Mouse (Mus musculus) midbrain, embryonic 16.5 days (tissue): ENCODE results near the gene Nos3. TPM values are rescaled to one million over a fixed set of nuclear protein-coding genes. Genes with fewer than 3 reads are reported as not detected.

Experiments
- ATAC-seq: fragments of 200-750 bp; cut with Nextera tagmentation; 2 replicates; pipeline ENCODE4 v1.8.0; 2017; ENCODE audit warnings: moderate TSS enrichment
- H3K27ac ChIP-seq: fragments of 300-500 bp; sonication (generic); 2 replicates; pipeline ENCODE4 v1.5.1; 2014; ENCODE audit warnings: mild to moderate bottlenecking, low read length, mixed read lengths
- H3K27me3 ChIP-seq: fragments of 300-500 bp; sonication (generic); 2 replicates; pipeline ENCODE4 v1.6.1; 2014; ENCODE audit warnings: low read depth, low read length, mixed read lengths; ENCODE audit not compliant: control insufficient read depth, insufficient read depth
- H3K36me3 ChIP-seq: fragments of 300-500 bp; sonication (generic); 2 replicates; pipeline ENCODE4 v1.6.1; 2014; ENCODE audit warnings: mild to moderate bottlenecking, low read length, moderate library complexity, mixed read lengths; ENCODE audit not compliant: control insufficient read depth, insufficient read depth
- H3K4me1 ChIP-seq: fragments of 300-500 bp; sonication (generic); 2 replicates; pipeline ENCODE4 v1.6.1; 2014; ENCODE audit warnings: mild to moderate bottlenecking, low read length, mixed read lengths; ENCODE audit not compliant: control insufficient read depth, insufficient read depth
- H3K4me2 ChIP-seq: fragments of 300-500 bp; sonication (generic); 2 replicates; pipeline ENCODE4 v1.6.1; 2014; ENCODE audit warnings: mild to moderate bottlenecking, low read length, mixed read lengths
- H3K4me3 ChIP-seq: fragments of 300-500 bp; sonication (generic); 2 replicates; pipeline ENCODE4 v1.5.1; 2014; ENCODE audit warnings: low read depth, mild to moderate bottlenecking, low read length, moderate library complexity, mixed read lengths
- H3K9ac ChIP-seq: fragments of 300-500 bp; sonication (generic); 2 replicates; pipeline ENCODE4 v1.6.1; 2014; ENCODE audit warnings: low read depth, low read length, mixed read lengths
- H3K9me3 ChIP-seq: fragments of 300-500 bp; sonication (generic); replicated peaks from 2 replicates; pipeline ENCODE4 v1.6.1; 2014; ENCODE audit warnings: mild to moderate bottlenecking, low read length, mixed read lengths; ENCODE audit not compliant: control insufficient read depth, poor library complexity, severe bottlenecking
- WGBS: fragments of 180-500 bp; shearing (Covaris S2); extraction: QIAGEN DNeasy Blood & Tissue Kit; methylation state at CpG from one replicate; pipeline ENCODE4 v1.1.7; 2014; 5-methylcytosine and 5-hydroxymethylcytosine counted together
- polyA plus RNA-seq: library from polyadenylated mRNA; unstranded; fragments of >200 nt; fragmentation: Nextera tagmentation; extraction: Ambion mirVana; gene quantifications from 2 replicates; pipeline ENCODE4 v1.2.1, GENCODE M21; 2015

The Nos3 gene
- polyA plus RNA-seq, 1 experiment from 2014 or later: 8.8 TPM

GRCm38 (mm10) chr5:24427981-24428402 lies 63.4 kb downstream of the Nos3 start:
- H3K4me1 ChIP-seq: peaks cover 20% of the 10 kb centered on the region
- H3K27ac ChIP-seq: no peak overlapping the region
- H3K4me3 ChIP-seq: no peak overlapping the region
- H3K9ac ChIP-seq: 0 out of 2 replicates have a peak overlapping the region, but pooled peaks have one; percentile 14
- peaks cover 16% of the 10 kb centered on the region; the same call in 1 of the 2 replicates for H3K36me3 ChIP-seq
- WGBS: 8% methylated on average over 14 of the region's 15 CpGs
- no peaks in the 10 kb centered on the region for H3K9me3 ChIP-seq
- peak overlapping the region; percentile 6; the same call in 1 of the 2 replicates for H3K4me2 ChIP-seq
- ATAC-seq: no peak
- H3K27me3 ChIP-seq: no peaks in the 10 kb centered on the region; the same call in 1 of the 2 replicates

GRCm38 (mm10) chr5:24428596-24428995 lies 64.0 kb downstream of the Nos3 start:
- H3K27me3 ChIP-seq: no peaks in the 10 kb centered on the region; the same call in 1 of the 2 replicates
- H3K4me1 ChIP-seq: peaks cover 20% of the 10 kb centered on the region
- no peak overlapping the region for H3K27ac ChIP-seq
- peak overlapping the region; percentile 14; the same call in 1 of the 2 replicates for H3K9ac ChIP-seq
- H3K9me3 ChIP-seq: no peaks in the 10 kb centered on the region
- H3K4me2 ChIP-seq: no peak overlapping the region
- peaks cover 16% of the 10 kb centered on the region; the same call in 1 of the 2 replicates for H3K36me3 ChIP-seq
- H3K4me3 ChIP-seq: no peak overlapping the region
- ATAC-seq: no peak
- WGBS: 19% methylated on average over 9 of the region's 9 CpGs

- no peaks in the 10 kb centered on the region for H3K9me3 ChIP-seq
- H3K4me2 ChIP-seq: no peak overlapping the region
- no peak overlapping the region for H3K9ac ChIP-seq
- no peaks in the 10 kb centered on the region for H3K4me1 ChIP-seq
- no peak overlapping the region for H3K4me3 ChIP-seq
- H3K36me3 ChIP-seq: peaks cover 20% of the 10 kb centered on the region
- H3K27me3 ChIP-seq: no peaks in the 10 kb centered on the region
- no peak overlapping the region for H3K27ac ChIP-seq
- WGBS: 88% methylated on average over 8 of the region's 8 CpGs
- no peak for ATAC-seq
Measured at GRCm38 (mm10) chr5:24433993-24434392, 69.4 kb downstream of the Nos3 start.

Other genes starting within 250 kb of the Nos3 start
- gene Nupl2, start 199.8 kb upstream of the Nos3 start, polyA plus RNA-seq: 14.3 and 15.2 TPM in 2 replicates
- 11.4 and 11.7 TPM in 2 replicates for gene Kcnh2, start 13.2 kb upstream of the Nos3 start, polyA plus RNA-seq
- gene Atg9b, start 27.3 kb downstream of the Nos3 start, polyA plus RNA-seq: 3.8 and 4.4 TPM in 2 replicates
- 49.2 and 54.9 TPM in 2 replicates for gene Abcb8, start 28.9 kb downstream of the Nos3 start, polyA plus RNA-seq
- gene Asic3, start 48.6 kb downstream of the Nos3 start, polyA plus RNA-seq: 0.24 TPM in 1 of 2 replicates, not detected in the other
- gene Cdk5, start 58.7 kb downstream of the Nos3 start, polyA plus RNA-seq: 130 and 149 TPM in 2 replicates
- gene Slc4a2, start 59.0 kb downstream of the Nos3 start, polyA plus RNA-seq: 22.2 and 23.7 TPM in 2 replicates
- 93.0 and 96.2 TPM in 2 replicates for gene Fastk, start 80.5 kb downstream of the Nos3 start, polyA plus RNA-seq
- 60.1 and 63.2 TPM in 2 replicates for gene Tmub1, start 83.0 kb downstream of the Nos3 start, polyA plus RNA-seq
- gene Agap3, start 87.4 kb downstream of the Nos3 start, polyA plus RNA-seq: 55.6 and 56.9 TPM in 2 replicates
- 0.20 and 0.21 TPM in 2 replicates for gene Gbx1, start 162.4 kb downstream of the Nos3 start, polyA plus RNA-seq
- gene Asb10, start 176.2 kb downstream of the Nos3 start, polyA plus RNA-seq: 0.15 TPM in 1 of 2 replicates, not detected in the other
- gene 4931409K22Rik, start 192.0 kb downstream of the Nos3 start, polyA plus RNA-seq: 0.08 TPM in 1 of 2 replicates, not detected in the other
- gene Abcf2, start 212.7 kb downstream of the Nos3 start, polyA plus RNA-seq: 78.0 and 85.0 TPM in 2 replicates
- gene Chpf2, start 221.9 kb downstream of the Nos3 start, polyA plus RNA-seq: 16.6 and 23.3 TPM in 2 replicates